Mouse (Mus musculus) heart, embryonic 16.5 days (tissue): ENCODE data around the gene Sypl2. TPM values are rescaled to one million over a fixed set of nuclear protein-coding genes. Genes with fewer than 3 reads are reported as not detected.

Experiments
- ATAC-seq: fragments of 200-750 bp; cut with Nextera tagmentation; replicated peaks from 2 replicates; pipeline ENCODE4 v1.8.0; 2017; ENCODE audit warnings: moderate number of reproducible peaks; ENCODE audit not compliant: insufficient read depth, low FRiP score; ENCODE audit errors: extremely low read depth
- H3K27ac ChIP-seq: fragments of 300-500 bp; sonication (generic); 2 replicates; pipeline ENCODE4 v1.5.1; 2014; ENCODE audit warnings: mild to moderate bottlenecking, low read length, control low read depth, moderate library complexity
- H3K27me3 ChIP-seq: fragments of 300-500 bp; sonication (generic); 2 replicates; pipeline ENCODE4 v1.6.1; 2014; ENCODE audit warnings: low read length, mixed read lengths; ENCODE audit not compliant: control insufficient read depth, insufficient read depth
- H3K36me3 ChIP-seq: fragments of 300-500 bp; sonication (generic); 2 replicates; pipeline ENCODE4 v1.6.1; 2014; ENCODE audit not compliant: control insufficient read depth, insufficient read depth
- H3K4me1 ChIP-seq: fragments of 300-500 bp; sonication (generic); 2 replicates; pipeline ENCODE4 v1.6.1; 2014; ENCODE audit warnings: low read length, mixed read lengths; ENCODE audit not compliant: control insufficient read depth, insufficient read depth
- H3K4me2 ChIP-seq: fragments of 300-500 bp; sonication (generic); 2 replicates; pipeline ENCODE4 v1.6.1; 2014; ENCODE audit warnings: low read depth, mild to moderate bottlenecking, control low read depth, low read length
- H3K4me3 ChIP-seq: fragments of 300-500 bp; sonication (generic); 2 replicates; pipeline ENCODE4 v1.5.1; 2014; ENCODE audit warnings: mild to moderate bottlenecking, control low read depth, low read length
- H3K9ac ChIP-seq: fragments of 300-500 bp; sonication (generic); 2 replicates; pipeline ENCODE4 v1.6.1; 2014; ENCODE audit warnings: low read length, control low read depth
- H3K9me3 ChIP-seq: fragments of 300-500 bp; sonication (generic); replicated peaks from 2 replicates; pipeline ENCODE4 v1.6.1; 2016; ENCODE audit warnings: low read length; ENCODE audit not compliant: control insufficient read depth
- whole genome bisulfite sequencing: fragments of 180-500 bp; shearing (Covaris S2); extraction: QIAGEN DNeasy Blood & Tissue Kit; methylation state at CpG from one replicate; pipeline ENCODE4 v1.1.7; 2014; 5-methylcytosine and 5-hydroxymethylcytosine counted together
- polyA plus RNA-seq: library from polyadenylated mRNA; unstranded; fragments of >200 nt; fragmentation: Nextera tagmentation; extraction: Ambion mirVana; gene quantifications from 2 replicates; pipeline ENCODE4 v1.2.1, GENCODE M21; 2015

Sypl2 gene
- polyA plus RNA-seq, 1 experiment from 2014 or later: 2.3 TPM

- Histone ChIP-seq H3K27me3 (no peaks in the 10 kb centered on the region), H3K9me3 (no peaks in the 10 kb centered on the region), H3K36me3 (peaks cover 8% of the 10 kb centered on the region; the same call in 1 of the 2 replicates), H3K4me1 (peaks cover 25% of the 10 kb centered on the region), H3K4me3 (peak within 1 kb of the TSS; percentile 70), H3K4me2 (peak within 1 kb of the TSS; percentile 79), H3K9ac (peak within 1 kb of the TSS; percentile 78), H3K27ac (peak within 1 kb of the TSS; percentile 85)
- peak; percentile 93 for ATAC-seq
- 2% methylated on average over 44 of the region's 44 CpGs for WGBS
Measured at GRCm38 (mm10) chr3:108200329-108201323, 25.8 kb downstream of the Sypl2 start, which contains the start of gene Cyb561d1. Cyb561d1 (minus strand) TSS chr3:108201212.

GRCm38 (mm10) chr3:108199231-108199630 lies 27.2 kb downstream of the Sypl2 start:
- no peak for ATAC-seq
- Histone ChIP-seq H3K9ac (no peak overlapping the region), H3K9me3 (no peaks in the 10 kb centered on the region), H3K27me3 (no peaks in the 10 kb centered on the region), H3K4me3 (no peak overlapping the region), H3K27ac (no peak overlapping the region), H3K36me3 (0 out of 2 replicates have a peak, but pooled peaks cover 4% of the 10 kb centered on the region), H3K4me2 (no peak overlapping the region), H3K4me1 (peaks cover 25% of the 10 kb centered on the region)
- WGBS: 95% methylated on average over 6 of the region's 6 CpGs

GRCm38 (mm10) chr3:108197066-108197497 lies 29.4 kb downstream of the Sypl2 start:
- Histone ChIP-seq H3K36me3 (0 out of 2 replicates have a peak, but pooled peaks cover 4% of the 10 kb centered on the region), H3K27me3 (no peaks in the 10 kb centered on the region), H3K4me1 (peaks cover 28% of the 10 kb centered on the region), H3K9me3 (no peaks in the 10 kb centered on the region), H3K27ac (no peak overlapping the region), H3K9ac (peak overlapping the region; percentile 45), H3K4me2 (peak overlapping the region; percentile 35), H3K4me3 (no peak overlapping the region)
- no peak for ATAC-seq
- WGBS: 17% methylated on average over 14 of the region's 14 CpGs

DNA sequence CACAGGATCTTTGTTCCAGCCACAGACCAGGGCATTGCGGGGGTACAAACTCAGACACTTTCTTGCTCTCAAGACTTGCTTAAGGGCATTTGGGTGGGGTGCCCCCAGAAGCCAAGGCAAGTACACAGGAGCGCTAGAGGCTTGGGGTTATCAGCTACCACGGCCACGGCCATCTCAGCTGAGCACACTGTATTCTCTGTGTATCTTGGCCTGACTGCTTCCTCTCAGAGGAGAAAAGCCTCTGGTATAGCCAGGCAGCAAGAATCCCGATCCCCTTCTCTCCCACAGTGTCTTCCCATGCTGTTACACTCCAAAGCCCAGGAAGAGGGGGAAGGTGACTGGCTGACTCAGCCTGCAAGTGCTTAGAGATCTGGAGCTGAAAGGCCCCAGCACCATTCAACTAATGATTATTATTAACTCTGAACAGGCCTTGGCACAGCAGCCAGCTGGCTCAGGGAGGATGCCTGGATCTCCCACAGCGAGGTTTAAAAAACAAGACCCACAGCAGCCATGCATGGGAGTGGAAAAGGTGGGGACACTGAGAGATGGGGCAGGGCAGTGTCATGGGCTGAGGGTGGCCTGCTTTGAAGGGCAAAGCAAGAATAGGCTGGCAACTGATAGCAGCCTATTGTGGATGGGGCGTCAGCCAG lies 30.4 kb downstream of the Sypl2 start:
- Histone ChIP-seq H3K36me3 (0 out of 2 replicates have a peak, but pooled peaks cover 4% of the 10 kb centered on the region), H3K9ac (no peak overlapping the region), H3K4me3 (no peak overlapping the region), H3K27me3 (no peaks in the 10 kb centered on the region), H3K27ac (0 out of 2 replicates have a peak overlapping the region, but pooled peaks have one; percentile 3), H3K4me2 (no peak overlapping the region), H3K4me1 (peaks cover 23% of the 10 kb centered on the region), H3K9me3 (no peaks in the 10 kb centered on the region)
- 58% methylated on average over 7 of the region's 7 CpGs for WGBS
- ATAC-seq: no peak

- ATAC-seq: no peak
- Histone ChIP-seq H3K9me3 (no peaks in the 10 kb centered on the region), H3K36me3 (0 out of 2 replicates have a peak, but pooled peaks cover 4% of the 10 kb centered on the region), H3K27me3 (no peaks in the 10 kb centered on the region), H3K4me1 (peaks cover 22% of the 10 kb centered on the region), H3K9ac (no peak overlapping the region), H3K4me2 (no peak overlapping the region), H3K4me3 (no peak overlapping the region), H3K27ac (no peak overlapping the region)
- WGBS: 83% methylated on average over 4 of the region's 4 CpGs
Measured at GRCm38 (mm10) chr3:108195287-108195686, 31.2 kb downstream of the Sypl2 start.

GRCm38 (mm10) chr3:108193686-108194085 lies 32.8 kb downstream of the Sypl2 start:
- WGBS: 60% methylated on average over 4 of the region's 4 CpGs
- H3K9me3 ChIP-seq: no peaks in the 10 kb centered on the region
- H3K27ac ChIP-seq: no peak overlapping the region
- H3K27me3 ChIP-seq: no peaks in the 10 kb centered on the region
- no peak overlapping the region for H3K4me2 ChIP-seq
- no peaks in the 10 kb centered on the region for H3K36me3 ChIP-seq
- H3K9ac ChIP-seq: no peak overlapping the region
- no peak overlapping the region for H3K4me3 ChIP-seq
- ATAC-seq: no peak
- peaks cover 24% of the 10 kb centered on the region for H3K4me1 ChIP-seq

- H3K36me3 ChIP-seq: no peaks in the 10 kb centered on the region
- 45% methylated on average over 5 of the region's 5 CpGs for WGBS
- H3K27me3 ChIP-seq: no peaks in the 10 kb centered on the region; the same call in 1 of the 2 replicates
- no peak overlapping the region for H3K4me3 ChIP-seq
- H3K9me3 ChIP-seq: no peaks in the 10 kb centered on the region
- H3K4me1 ChIP-seq: peaks cover 9% of the 10 kb centered on the region; the same call in 1 of the 2 replicates
- no peak overlapping the region for H3K4me2 ChIP-seq
- no peak overlapping the region for H3K27ac ChIP-seq
- no peak for ATAC-seq
- no peak overlapping the region for H3K9ac ChIP-seq
Measured at GRCm38 (mm10) chr3:108189897-108190296, 36.6 kb downstream of the Sypl2 start.

- H3K27me3 ChIP-seq: no peaks in the 10 kb centered on the region; the same call in 1 of the 2 replicates
- 72% methylated on average over 9 of the region's 9 CpGs for WGBS
- H3K4me2 ChIP-seq: no peak overlapping the region
- H3K9me3 ChIP-seq: no peaks in the 10 kb centered on the region
- no peak overlapping the region for H3K9ac ChIP-seq
- no peak overlapping the region for H3K27ac ChIP-seq
- no peaks in the 10 kb centered on the region for H3K36me3 ChIP-seq
- H3K4me1 ChIP-seq: peaks cover 8% of the 10 kb centered on the region; the same call in 1 of the 2 replicates
- no peak for ATAC-seq
- H3K4me3 ChIP-seq: no peak overlapping the region
Measured at GRCm38 (mm10) chr3:108188716-108189490, 37.5 kb downstream of the Sypl2 start.
